Mouse (Mus musculus): ENCODE results near the gene Fam49a. TPM values are rescaled to one million over a fixed set of nuclear protein-coding genes. Genes with fewer than 3 reads are reported as not detected.
"Not testable (repeated sequence)": the region's sequence is repeated elsewhere in the genome, so short reads cannot be mapped to it uniquely, and the experiment has no call there.

The Fam49a gene
- 3.1 TPM in 2 replicates for total RNA-seq (2015; ENCODE audit: low replicate concordance)
- 1.8 and 8.4 TPM in 2 replicates for total RNA-seq (2017; ENCODE audit: low replicate concordance)

GRCm38 (mm10) chr12:12261987-12262971, at the start of gene Fam49a:
Gene Fam49a, plus strand, starts transcription at chr12:12262139.
- ATAC-seq (replicated peaks; ENCODE audit: low FRiP score, poor library complexity, severe bottlenecking): no peak

- no peak for ATAC-seq (replicated peaks; ENCODE audit: low FRiP score, poor library complexity, severe bottlenecking)
Measured at GRCm38 (mm10) chr12:12213536-12213935, 48.4 kb upstream of the Fam49a start.

- no peak for ATAC-seq (replicated peaks; ENCODE audit: low FRiP score, poor library complexity, severe bottlenecking)
Measured at GRCm38 (mm10) chr12:12218947-12219346, 43.0 kb upstream of the Fam49a start.

GRCm38 (mm10) chr12:12220755-12221496, 41.0 kb upstream of the Fam49a start:
- no peak for ATAC-seq (replicated peaks; ENCODE audit: low FRiP score, poor library complexity, severe bottlenecking)

GRCm38 (mm10) chr12:12222585-12223290, 39.2 kb upstream of the Fam49a start:
- ATAC-seq (replicated peaks; ENCODE audit: low FRiP score, poor library complexity, severe bottlenecking): no peak

GRCm38 (mm10) chr12:12223336-12223735, 38.6 kb upstream of the Fam49a start:
- ATAC-seq (replicated peaks; ENCODE audit: low FRiP score, poor library complexity, severe bottlenecking): no peak

GRCm38 (mm10) chr12:12225706-12226105, 36.2 kb upstream of the Fam49a start:
- ATAC-seq (replicated peaks; ENCODE audit: low FRiP score, poor library complexity, severe bottlenecking): no peak

GRCm38 (mm10) chr12:12227594-12227993, 34.3 kb upstream of the Fam49a start:
- ATAC-seq (replicated peaks; ENCODE audit: low FRiP score, poor library complexity, severe bottlenecking): no peak

GRCm38 (mm10) chr12:12230031-12230557, 31.8 kb upstream of the Fam49a start:
- ATAC-seq (replicated peaks; ENCODE audit: low FRiP score, poor library complexity, severe bottlenecking): no peak

GRCm38 (mm10) chr12:12232097-12232496, 29.8 kb upstream of the Fam49a start:
- ATAC-seq (replicated peaks; ENCODE audit: low FRiP score, poor library complexity, severe bottlenecking): no peak

GRCm38 (mm10) chr12:12236978-12237377, 25.0 kb upstream of the Fam49a start:
- no peak for ATAC-seq (replicated peaks; ENCODE audit: low FRiP score, poor library complexity, severe bottlenecking)

GRCm38 (mm10) chr12:12239502-12239901, 22.4 kb upstream of the Fam49a start:
- ATAC-seq (replicated peaks; ENCODE audit: low FRiP score, poor library complexity, severe bottlenecking): no peak

GRCm38 (mm10) chr12:12243148-12243547, 18.8 kb upstream of the Fam49a start:
- no peak for ATAC-seq (replicated peaks; ENCODE audit: low FRiP score, poor library complexity, severe bottlenecking)

GRCm38 (mm10) chr12:12247023-12247422, 14.9 kb upstream of the Fam49a start:
- ATAC-seq (replicated peaks; ENCODE audit: low FRiP score, poor library complexity, severe bottlenecking): not testable (repeated sequence)

- no peak for ATAC-seq (replicated peaks; ENCODE audit: low FRiP score, poor library complexity, severe bottlenecking)
Measured at GRCm38 (mm10) chr12:12249521-12249920, 12.4 kb upstream of the Fam49a start.

- no peak for ATAC-seq (replicated peaks; ENCODE audit: low FRiP score, poor library complexity, severe bottlenecking)
Measured at GRCm38 (mm10) chr12:12253526-12253925, 8.4 kb upstream of the Fam49a start.

GRCm38 (mm10) chr12:12254139-12254538, 7.8 kb upstream of the Fam49a start:
- no peak for ATAC-seq (replicated peaks; ENCODE audit: low FRiP score, poor library complexity, severe bottlenecking)

- no peak for ATAC-seq (replicated peaks; ENCODE audit: low FRiP score, poor library complexity, severe bottlenecking)
Measured at GRCm38 (mm10) chr12:12260979-12261960, 669 bp upstream of the Fam49a start.

- no peak for ATAC-seq (replicated peaks; ENCODE audit: low FRiP score, poor library complexity, severe bottlenecking)
Measured at GRCm38 (mm10) chr12:12263371-12263791, 1.4 kb downstream of the Fam49a start.

Data from erythroblast, adult 5-6 weeks (primary cell).